In genomic region chr5:111138927-111139565, GRCm38 (mm10) we compare ENCODE assay signal across 8 mouse cellular contexts.
DNase-seq lines count a peak whose midpoint lies in the region; ATAC-seq lines count a peak whose summit lies in the region.

No protein-coding gene starts in this region.

- no peak overlapping the region for H3K4me2 ChIP-seq in embryonic facial prominence, embryonic 15.5 days (replicated peaks)
- peak overlapping the region; percentile 19; the same call in 1 of the 2 replicates for H3K4me2 ChIP-seq in heart, embryonic 15.5 days

- 62% methylated on average over 7 of the region's 7 CpGs for WGBS in embryonic facial prominence, embryonic 15.5 days
- WGBS in heart, embryonic 15.5 days, result 46% methylated on average over 7 of the region's 7 CpGs

- peaks cover 48% of the 10 kb centered on the region for H3K4me1 ChIP-seq in embryonic facial prominence, embryonic 15.5 days
- peaks cover 42% of the 10 kb centered on the region for H3K4me1 ChIP-seq in heart, embryonic 15.5 days (replicated peaks)

- DNase-seq in kidney, postnatal 25 days, result peak; percentile 49 to 74
- DNase-seq in lung, postnatal 14 days, result peak; percentile 40
- no peak for DNase-seq in left cerebral cortex, adult 8-10 months (ENCODE audit: low spot score in 2 of 2)
- no peak for DNase-seq in gastrocnemius, adult 8-10 months (ENCODE audit: low spot score in 2 of 2)
- DNase-seq in layer of hippocampus, postnatal 36 days, result no peak
- no peak for DNase-seq in adrenal gland, postnatal 4 days (ENCODE audit: low spot score in 2 of 2)

- peak; percentile 30; the same call in 1 of the 2 replicates for ATAC-seq in embryonic facial prominence, embryonic 15.5 days (ENCODE audit: insufficient number of reproducible peaks, low FRiP score, low TSS enrichment, low read depth)
- peak; percentile 79 for ATAC-seq in heart, embryonic 15.5 days (replicated peaks; ENCODE audit: insufficient number of reproducible peaks, insufficient read depth, low FRiP score, low read depth)

- H3K27ac ChIP-seq in embryonic facial prominence, embryonic 15.5 days (replicated peaks), result peak overlapping the region; percentile 51; the same call in 1 of the 2 replicates
- peak overlapping the region; percentile 81 for H3K27ac ChIP-seq in heart, embryonic 15.5 days

- H3K36me3 ChIP-seq in embryonic facial prominence, embryonic 15.5 days, result no peaks in the 10 kb centered on the region
- no peaks in the 10 kb centered on the region for H3K36me3 ChIP-seq in heart, embryonic 15.5 days

- no peaks in the 10 kb centered on the region for H3K9me3 ChIP-seq in embryonic facial prominence, embryonic 15.5 days (replicated peaks)
- no peaks in the 10 kb centered on the region for H3K9me3 ChIP-seq in heart, embryonic 15.5 days (replicated peaks)

- no peak overlapping the region for H3K4me3 ChIP-seq in embryonic facial prominence, embryonic 15.5 days (replicated peaks)
- no peak overlapping the region for H3K4me3 ChIP-seq in heart, embryonic 15.5 days

- no peaks in the 10 kb centered on the region for H3K27me3 ChIP-seq in embryonic facial prominence, embryonic 15.5 days
- H3K27me3 ChIP-seq in heart, embryonic 15.5 days, result no peaks in the 10 kb centered on the region

- no peak overlapping the region for H3K9ac ChIP-seq in embryonic facial prominence, embryonic 15.5 days
- no peak overlapping the region for H3K9ac ChIP-seq in heart, embryonic 15.5 days

Comparison
In these comparisons a context has a peak if more than half of its experiments do, and no peak if none do; other contexts are left out.
1. DNase-seq: peak in kidney, postnatal 25 days (2 of 2) and lung, postnatal 14 days (single experiment); none in left cerebral cortex, adult 8-10 months (0 of 2), gastrocnemius, adult 8-10 months (0 of 2), layer of hippocampus, postnatal 36 days (0 of 2) and adrenal gland, postnatal 4 days (0 of 2).